Mouse (Mus musculus): Measurements from ENCODE around the gene Cers6.

Cers6 gene

GRCm38 (mm10) chr2:69150841-69151240, 289.6 kb downstream of the Cers6 start:
- DNase-seq (ENCODE audit: low spot score in 2 of 2) = no peak

GRCm38 (mm10) chr2:69155861-69156260, 294.6 kb downstream of the Cers6 start:
- DNase-seq (ENCODE audit: low spot score in 2 of 2) = no peak

GRCm38 (mm10) chr2:69156283-69156682, 295.0 kb downstream of the Cers6 start:
- DNase-seq (ENCODE audit: low spot score in 2 of 2) = no peak

GRCm38 (mm10) chr2:69158907-69159306, 297.7 kb downstream of the Cers6 start:
- DNase-seq (ENCODE audit: low spot score in 2 of 2) = no peak

All from right cerebral cortex, adult 2 months (tissue).